Mouse (Mus musculus): ENCODE measurements around the gene Robo3. TPM values are rescaled to one million over a fixed set of nuclear protein-coding genes. Genes with fewer than 3 reads are reported as not detected.

The Robo3 gene
- polyA plus RNA-seq, 1 experiment from 2014 or later = 19.6 TPM

GRCm38 (mm10) chr9:37371232-37371801, 61.7 kb downstream of the Robo3 start:
- WGBS = 91% methylated on average over 7 of the region's 7 CpGs
- Histone ChIP-seq H3K27me3 (ENCODE audit: control insufficient read depth, insufficient read depth, low read length) (no peaks in the 10 kb centered on the region), H3K4me3 (ENCODE audit: low read depth, low read length) (no peak overlapping the region), H3K4me2 (ENCODE audit: low read depth, low read length, severe bottlenecking) (no peak overlapping the region), H3K36me3 (ENCODE audit: control insufficient read depth, insufficient read depth, low read length) (no peaks in the 10 kb centered on the region), H3K27ac (ENCODE audit: low read depth, low read length) (no peak overlapping the region), H3K9me3 (ENCODE audit: control insufficient read depth, low read length) (no peaks in the 10 kb centered on the region), H3K4me1 (replicated peaks; ENCODE audit: control insufficient read depth, insufficient read depth, low read length) (no peaks in the 10 kb centered on the region), H3K9ac (ENCODE audit: low read length) (no peak overlapping the region)
- ATAC-seq (replicated peaks; ENCODE audit: low FRiP score) (no peak), DNase-seq (ENCODE audit: low spot score) (no peak)

GRCm38 (mm10) chr9:37368860-37369259, 64.2 kb downstream of the Robo3 start:
- ATAC-seq (replicated peaks; ENCODE audit: low FRiP score) (no peak), DNase-seq (ENCODE audit: low spot score) (no peak)
- Histone ChIP-seq H3K27ac (ENCODE audit: low read depth, low read length) (no peak overlapping the region), H3K4me1 (replicated peaks; ENCODE audit: control insufficient read depth, insufficient read depth, low read length) (no peaks in the 10 kb centered on the region), H3K36me3 (ENCODE audit: control insufficient read depth, insufficient read depth, low read length) (no peaks in the 10 kb centered on the region), H3K4me3 (ENCODE audit: low read depth, low read length) (no peak overlapping the region), H3K9me3 (ENCODE audit: control insufficient read depth, low read length) (no peaks in the 10 kb centered on the region), H3K9ac (ENCODE audit: low read length) (no peak overlapping the region), H3K27me3 (ENCODE audit: control insufficient read depth, insufficient read depth, low read length) (no peaks in the 10 kb centered on the region), H3K4me2 (ENCODE audit: low read depth, low read length, severe bottlenecking) (no peak overlapping the region)
- WGBS = 82% methylated on average over 8 of the region's 8 CpGs

GRCm38 (mm10) chr9:37368081-37368830, 64.8 kb downstream of the Robo3 start:
- Histone ChIP-seq H3K4me1 (replicated peaks; ENCODE audit: control insufficient read depth, insufficient read depth, low read length) (no peaks in the 10 kb centered on the region), H3K9me3 (ENCODE audit: control insufficient read depth, low read length) (no peaks in the 10 kb centered on the region), H3K4me2 (ENCODE audit: low read depth, low read length, severe bottlenecking) (no peak overlapping the region), H3K27ac (ENCODE audit: low read depth, low read length) (no peak overlapping the region), H3K36me3 (ENCODE audit: control insufficient read depth, insufficient read depth, low read length) (no peaks in the 10 kb centered on the region), H3K27me3 (ENCODE audit: control insufficient read depth, insufficient read depth, low read length) (no peaks in the 10 kb centered on the region), H3K9ac (ENCODE audit: low read length) (no peak overlapping the region), H3K4me3 (ENCODE audit: low read depth, low read length) (no peak overlapping the region)
- ATAC-seq (replicated peaks; ENCODE audit: low FRiP score) = no peak
- no peak for DNase-seq (ENCODE audit: low spot score)
- WGBS = 84% methylated on average over 11 of the region's 11 CpGs

- Histone ChIP-seq H3K9me3 (ENCODE audit: control insufficient read depth, low read length) (no peaks in the 10 kb centered on the region), H3K9ac (ENCODE audit: low read length) (no peak within 1 kb of the TSS), H3K36me3 (ENCODE audit: control insufficient read depth, insufficient read depth, low read length) (no peaks in the 10 kb centered on the region), H3K27ac (ENCODE audit: low read depth, low read length) (no peak within 1 kb of the TSS), H3K27me3 (ENCODE audit: control insufficient read depth, insufficient read depth, low read length) (no peaks in the 10 kb centered on the region), H3K4me2 (ENCODE audit: low read depth, low read length, severe bottlenecking) (no peak within 1 kb of the TSS), H3K4me1 (replicated peaks; ENCODE audit: control insufficient read depth, insufficient read depth, low read length) (no peaks in the 10 kb centered on the region), H3K4me3 (ENCODE audit: low read depth, low read length) (no peak within 1 kb of the TSS)
- 82% methylated on average over 17 of the region's 17 CpGs for WGBS
- ATAC-seq (replicated peaks; ENCODE audit: low FRiP score) (no peak), DNase-seq (ENCODE audit: low spot score) (no peak)
Observed at GRCm38 (mm10) chr9:37367301-37368080, 65.6 kb downstream of the Robo3 start, which contains the start of gene Hepacam. Gene Hepacam, plus strand, starts transcription at chr9:37367351.

GRCm38 (mm10) chr9:37365706-37366105, 67.3 kb downstream of the Robo3 start:
- Histone ChIP-seq H3K9ac (ENCODE audit: low read length) (no peak overlapping the region), H3K4me1 (replicated peaks; ENCODE audit: control insufficient read depth, insufficient read depth, low read length) (no peaks in the 10 kb centered on the region; the same call in 1 of the 2 replicates), H3K36me3 (ENCODE audit: control insufficient read depth, insufficient read depth, low read length) (no peaks in the 10 kb centered on the region), H3K4me3 (ENCODE audit: low read depth, low read length) (no peak overlapping the region), H3K9me3 (ENCODE audit: control insufficient read depth, low read length) (no peaks in the 10 kb centered on the region), H3K27ac (ENCODE audit: low read depth, low read length) (no peak overlapping the region), H3K4me2 (ENCODE audit: low read depth, low read length, severe bottlenecking) (no peak overlapping the region), H3K27me3 (ENCODE audit: control insufficient read depth, insufficient read depth, low read length) (no peaks in the 10 kb centered on the region)
- 80% methylated on average over 5 of the region's 5 CpGs for WGBS
- no peak for ATAC-seq (replicated peaks; ENCODE audit: low FRiP score)
- DNase-seq (ENCODE audit: low spot score) = no peak

Other genes with a start within 250 kb of the Robo3 start
- gene Tmem218, start 225.0 kb downstream of the Robo3 start, polyA plus RNA-seq (2014; fragmentation: Nextera tagmentation; extraction: Ambion mirVana) = 13.9 and 16.2 TPM in 2 replicates
- gene Slc37a2, start 177.5 kb downstream of the Robo3 start, polyA plus RNA-seq (2014; fragmentation: Nextera tagmentation; extraction: Ambion mirVana) = 1.4 and 2.2 TPM in 2 replicates
- gene Ccdc15, start 84.8 kb downstream of the Robo3 start, polyA plus RNA-seq (2014; fragmentation: Nextera tagmentation; extraction: Ambion mirVana) = 9.0 and 10.0 TPM in 2 replicates
- gene Hepacam, start 65.9 kb downstream of the Robo3 start, polyA plus RNA-seq (2014; fragmentation: Nextera tagmentation; extraction: Ambion mirVana) = 0.07 and 0.09 TPM in 2 replicates
- 6.6 and 7.0 TPM in 2 replicates for gene Robo4, start 31.3 kb downstream of the Robo3 start, polyA plus RNA-seq (2014; fragmentation: Nextera tagmentation; extraction: Ambion mirVana)
- 45.2 and 45.3 TPM in 2 replicates for gene Msantd2, start 56.1 kb upstream of the Robo3 start, polyA plus RNA-seq (2014; fragmentation: Nextera tagmentation; extraction: Ambion mirVana)
- gene Esam, start 94.8 kb upstream of the Robo3 start, polyA plus RNA-seq (2014; fragmentation: Nextera tagmentation; extraction: Ambion mirVana) = 29.8 and 30.7 TPM in 2 replicates
- gene Vsig2, start 106.0 kb upstream of the Robo3 start, polyA plus RNA-seq (2014; fragmentation: Nextera tagmentation; extraction: Ambion mirVana) = 0.36 and 0.75 TPM in 2 replicates
- 2.7 and 3.4 TPM in 2 replicates for gene Nrgn, start 119.7 kb upstream of the Robo3 start, polyA plus RNA-seq (2014; fragmentation: Nextera tagmentation; extraction: Ambion mirVana)
- gene Siae, start 122.5 kb upstream of the Robo3 start, polyA plus RNA-seq (2014; fragmentation: Nextera tagmentation; extraction: Ambion mirVana) = 8.0 and 8.5 TPM in 2 replicates
- gene Spa17, start 180.5 kb upstream of the Robo3 start, polyA plus RNA-seq (2014; fragmentation: Nextera tagmentation; extraction: Ambion mirVana) = 16.7 and 20.6 TPM in 2 replicates
- gene Tbrg1, start 224.1 kb upstream of the Robo3 start, polyA plus RNA-seq (2014; fragmentation: Nextera tagmentation; extraction: Ambion mirVana) = 128 TPM in 2 replicates
- gene Panx3, start 236.0 kb upstream of the Robo3 start, polyA plus RNA-seq (2014; fragmentation: Nextera tagmentation; extraction: Ambion mirVana) = 0.32 TPM in 1 of 2 replicates, not detected in the other

Measured in forebrain, embryonic 11.5 days (tissue).